Mouse (Mus musculus): Measurements from ENCODE around the gene Grik4.

DNA sequence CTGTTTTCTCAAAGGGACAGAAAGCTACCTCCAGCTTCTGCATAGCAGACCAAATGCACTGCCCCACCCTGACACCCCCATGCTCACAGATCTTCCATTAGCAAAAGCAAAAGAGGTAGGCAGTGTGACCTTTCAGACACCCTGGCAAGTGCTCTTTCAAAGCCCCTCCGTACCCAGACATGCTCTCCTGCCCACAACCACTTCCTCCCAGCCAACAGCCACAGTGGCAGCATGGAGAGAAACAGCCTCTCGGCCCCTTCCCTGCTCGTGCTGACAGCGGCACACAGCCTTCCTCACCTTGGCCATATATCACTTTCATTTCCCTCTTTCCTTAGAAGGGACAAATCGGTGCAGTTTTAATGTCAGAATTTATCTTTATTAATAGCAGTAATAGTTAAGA lies 106.0 kb downstream of the Grik4 start:
- TF ChIP-seq MAFK (IDR thresholded peaks at IDR 0.05; ENCODE audit: insufficient read depth, low read depth, low read length) = no peak
- no peak for TF ChIP-seq ZNF384 (IDR thresholded peaks at IDR 0.05; ENCODE audit: low read depth, low read length)
- no peak for TF ChIP-seq HCFC1 (IDR thresholded peaks at IDR 0.05; ENCODE audit: borderline replicate concordance, insufficient read depth, low read length)
- no peak for TF ChIP-seq CHD2 (IDR thresholded peaks at IDR 0.05; ENCODE audit: low read depth, low read length)
- TF ChIP-seq ZC3H11A (IDR thresholded peaks at IDR 0.05; ENCODE audit: borderline replicate concordance, low read depth, low read length) = no peak
